Mouse (Mus musculus) mammary gland, adult 2 months (tissue): ENCODE measurements around the gene Tcl1b1. TPM values are rescaled to one million over a fixed set of nuclear protein-coding genes. Genes with fewer than 3 reads are reported as not detected.

ENCODE experiments used
- polyA plus RNA-seq: library from polyadenylated mRNA; depleted of rRNA; stranded (reverse); fragments of >200 nt; gene quantifications from 2 replicates; pipeline ENCODE4 v1.2.3, GENCODE M21; 2012; ENCODE audit warnings: low replicate concordance; rRNA removed

Tcl1b1 gene
- not detected in 2 replicates for polyA plus RNA-seq

DNA sequence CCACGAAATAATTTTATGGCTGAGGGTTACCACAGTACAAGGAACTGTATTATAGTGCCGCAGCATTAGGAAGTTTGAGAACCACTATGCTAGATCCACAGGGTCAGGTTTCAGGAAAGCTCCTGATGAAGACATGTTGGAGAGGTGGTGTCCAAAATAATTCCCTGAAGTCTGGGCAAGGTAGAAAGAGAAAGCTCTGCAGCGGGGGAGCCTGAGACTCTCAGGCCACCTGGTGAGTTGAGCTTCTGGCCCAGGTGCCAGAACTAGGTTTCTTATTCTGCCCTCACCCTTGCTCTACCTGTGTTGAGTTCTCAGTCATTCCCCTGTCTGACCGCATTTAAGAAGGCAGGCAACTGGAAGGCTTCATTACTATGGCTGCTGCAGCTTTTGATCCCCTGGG is at the start of gene Tcl1b1:
Tcl1b1 (plus strand) TSS at position 301 of the 400 bp plus-strand sequence.

DNA sequence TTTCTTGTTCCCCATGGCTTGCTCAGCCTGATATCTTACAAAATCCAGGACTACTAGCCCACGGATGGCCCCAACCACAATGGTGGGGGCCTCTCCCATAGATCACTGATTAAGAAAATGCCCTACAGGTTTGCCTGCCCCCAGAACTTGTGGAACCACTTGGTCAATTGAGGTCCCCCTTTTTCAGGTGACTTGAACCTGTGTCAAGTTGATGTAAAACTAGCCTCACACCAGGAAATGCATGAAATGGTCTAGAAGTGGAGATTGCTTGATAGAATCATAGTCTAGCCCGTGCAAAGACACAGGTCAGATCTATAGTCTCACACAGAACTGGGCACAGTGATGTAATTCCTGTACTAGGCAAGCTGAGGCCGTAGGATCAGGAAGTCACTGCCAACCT is 13.8 kb upstream of the Tcl1b1 start, which contains the start of gene Tcl1b2:
Tcl1b2 (plus strand) TSS at position 301 of the 400 bp plus-strand sequence.

DNA sequence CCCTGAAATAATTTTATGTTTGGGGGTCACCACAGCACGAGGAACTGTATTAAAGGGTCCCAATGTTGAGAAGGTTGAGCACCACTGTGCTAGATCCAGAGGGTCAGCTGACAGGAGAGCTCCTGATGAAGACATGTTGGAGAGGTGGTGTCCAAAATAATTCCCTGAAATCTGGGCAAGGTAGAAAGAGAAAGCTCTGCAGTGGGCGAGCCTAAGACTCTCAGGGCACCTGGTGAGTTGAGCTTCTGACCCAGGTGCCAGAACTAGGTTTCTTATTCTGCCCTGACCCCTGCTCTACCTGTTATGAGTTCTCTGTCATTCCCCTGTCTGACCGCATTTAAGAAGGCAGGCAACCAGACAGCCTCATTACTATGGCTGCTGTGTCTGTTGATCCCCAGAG is 16.6 kb downstream of the Tcl1b1 start, which contains the start of gene Tcl1b5:
Tcl1b5 (plus strand) TSS at position 301 of the 400 bp plus-strand sequence.

DNA sequence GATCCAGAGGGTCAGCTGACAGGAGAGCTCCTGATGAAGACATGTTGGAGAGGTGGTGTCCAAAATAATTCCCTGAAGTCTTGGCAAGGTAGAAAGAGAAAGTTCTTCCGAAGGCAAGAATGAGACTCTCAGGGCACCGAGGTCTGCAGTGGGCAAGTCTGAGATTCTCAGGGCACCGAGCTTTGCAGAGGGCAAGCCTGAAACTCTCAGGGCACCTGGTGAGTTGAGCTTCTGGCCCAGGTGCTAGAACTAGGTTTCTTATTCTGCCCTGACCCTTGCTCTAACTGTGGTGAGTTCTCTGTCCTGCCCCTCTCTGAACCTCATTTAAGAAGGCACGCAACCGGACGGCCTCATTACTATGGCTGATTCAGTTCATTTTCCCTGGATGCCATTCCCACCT is 31.3 kb downstream of the Tcl1b1 start, which contains the start of gene Tcl1b3:
Tcl1b3 (plus strand) TSS at position 301 of the 400 bp plus-strand sequence.

DNA sequence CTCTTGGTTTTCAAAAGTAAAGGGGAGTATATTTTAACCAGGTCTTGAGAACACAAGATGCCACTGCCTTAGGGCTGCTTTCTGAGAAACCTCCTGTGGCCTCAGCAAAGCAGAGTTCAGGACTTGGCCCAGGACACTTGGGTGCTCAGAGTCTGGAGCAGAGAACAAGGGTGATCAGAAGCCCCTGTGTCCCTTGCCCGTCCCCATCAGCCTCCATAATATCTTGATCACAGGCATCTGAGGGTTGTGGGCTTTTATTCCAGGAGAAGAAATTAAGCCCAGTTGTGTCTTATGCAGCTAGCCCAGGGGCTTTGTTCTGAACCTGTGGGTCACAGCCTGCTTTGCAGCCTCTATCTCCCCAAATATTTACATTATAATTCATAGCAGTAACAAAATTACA is 42.2 kb downstream of the Tcl1b1 start, which contains the start of gene Tcl1b4:
Tcl1b4 (plus strand) TSS at position 301 of the 400 bp plus-strand sequence.

Other genes with a start within 250 kb of the Tcl1b1 start
- gene Syne3, start 149.9 kb upstream of the Tcl1b1 start, polyA plus RNA-seq: 6.1 and 10.3 TPM in 2 replicates
- 83.5 and 111 TPM in 2 replicates for gene Glrx5, start 127.0 kb upstream of the Tcl1b1 start, polyA plus RNA-seq
- 0.18 and 0.27 TPM in 2 replicates for gene Tcl1b2, start 13.7 kb upstream of the Tcl1b1 start, polyA plus RNA-seq
- not detected in 2 replicates for gene Tcl1b5, start 16.7 kb downstream of the Tcl1b1 start, polyA plus RNA-seq
- gene Tcl1b3, start 31.4 kb downstream of the Tcl1b1 start, polyA plus RNA-seq: not detected in 2 replicates
- not detected in 2 replicates for gene Tcl1b4, start 42.3 kb downstream of the Tcl1b1 start, polyA plus RNA-seq
- not detected in 2 replicates for gene Tcl1, start 63.1 kb downstream of the Tcl1b1 start, polyA plus RNA-seq
- not detected in 2 replicates for gene Tunar, start 174.2 kb downstream of the Tcl1b1 start, polyA plus RNA-seq